Mouse (Mus musculus) myocyte (in vitro differentiated cells): ENCODE measurements at regions not wholly inside any gene's neighbourhood (a gene's known extent, or its start where the extent isn't known, plus 50 kb on each side); places are given as distances from the start of the nearest gene placed in this dataset.

Source experiments
- H3K27me3 ChIP-seq: one replicate; pipeline ENCODE4 v1.6.1; 2011; ENCODE audit not compliant: control insufficient read depth, insufficient read depth, insufficient read length
- H3K36me3 ChIP-seq: one replicate; pipeline ENCODE4 v1.6.1; 2011; ENCODE audit not compliant: control insufficient read depth, insufficient read depth
- H3K4me2 ChIP-seq: one replicate; pipeline ENCODE4 v1.6.1; 2011; ENCODE audit warnings: low read depth, control low read depth
- H3K4me3 ChIP-seq: one replicate; pipeline ENCODE4 v1.5.1; 2011; ENCODE audit warnings: mild to moderate bottlenecking, control low read depth, moderate library complexity
- H3K79me2 ChIP-seq: one replicate; pipeline ENCODE4 v1.6.1; 2011; ENCODE audit not compliant: control insufficient read depth, insufficient read depth
- H3ac ChIP-seq: one replicate; pipeline ENCODE4 v1.6.1; 2011; ENCODE audit not compliant: control insufficient read depth, insufficient read length
- CEBPB ChIP-seq: IDR thresholded peaks from 2 replicates; pipeline ENCODE4 v1.6.1; 2011; ENCODE audit warnings: mild to moderate bottlenecking, moderate library complexity; ENCODE audit not compliant: poor library complexity, insufficient read depth, severe bottlenecking
- E2F4 ChIP-seq: IDR thresholded peaks from one replicate; pipeline ENCODE4 v1.6.1; 2011; ENCODE audit warnings: mild to moderate bottlenecking, control low read depth, moderate library complexity; ENCODE audit not compliant: insufficient read depth
- MAX ChIP-seq: IDR thresholded peaks from one replicate; pipeline ENCODE4 v1.6.1; 2011; ENCODE audit warnings: low read depth, mild to moderate bottlenecking, control low read depth
- MYOD1 ChIP-seq, 3 experiments: IDR thresholded peaks; one replicate each; pipeline ENCODE4 v1.6.1; 2011; ENCODE audit warnings: control low read depth in 2 of 3, low read depth in 2 of 3, mild to moderate bottlenecking in 2 of 3, moderate library complexity in 1 of 3; ENCODE audit not compliant: insufficient read length in 2 of 3, control insufficient read depth in 1 of 3
- MYOG ChIP-seq, 3 experiments: IDR thresholded peaks; one replicate each; pipeline ENCODE4 v1.6.1; 2011; ENCODE audit warnings: control low read depth in 2 of 3, low read depth in 2 of 3, mild to moderate bottlenecking in 2 of 3; ENCODE audit not compliant: insufficient read length in 2 of 3, control insufficient read depth in 1 of 3, insufficient read depth in 1 of 3
- POLR2A ChIP-seq: IDR thresholded peaks from one replicate; pipeline ENCODE4 v1.6.1; 2011; ENCODE audit warnings: low read depth, mild to moderate bottlenecking, control low read depth, moderate library complexity; ENCODE audit not compliant: insufficient read length
- POLR2AphosphoS2 ChIP-seq: IDR thresholded peaks from one replicate; pipeline ENCODE4 v1.6.1; 2011; ENCODE audit warnings: low read depth, control low read depth; ENCODE audit not compliant: insufficient read length
- REST ChIP-seq: IDR thresholded peaks from one replicate; pipeline ENCODE4 v1.6.1; 2011; ENCODE audit warnings: mild to moderate bottlenecking, control low read depth, moderate library complexity; ENCODE audit not compliant: insufficient read depth, insufficient read length
- SRF ChIP-seq: IDR thresholded peaks from one replicate; pipeline ENCODE4 v1.6.1; 2011; ENCODE audit warnings: low read depth; ENCODE audit not compliant: control insufficient read depth, insufficient read length
- TCF12 ChIP-seq: IDR thresholded peaks from one replicate; pipeline ENCODE4 v1.6.1; 2011; ENCODE audit warnings: mild to moderate bottlenecking, control low read depth; ENCODE audit not compliant: poor library complexity, insufficient read depth, severe bottlenecking
- TCF3 ChIP-seq: IDR thresholded peaks from one replicate; pipeline ENCODE4 v1.6.1; 2011; ENCODE audit warnings: low read depth, control low read depth; ENCODE audit not compliant: insufficient read length
- USF1 ChIP-seq: IDR thresholded peaks from one replicate; pipeline ENCODE4 v1.6.1; 2011; ENCODE audit warnings: low read depth, mild to moderate bottlenecking, control low read depth, moderate library complexity

DNA sequence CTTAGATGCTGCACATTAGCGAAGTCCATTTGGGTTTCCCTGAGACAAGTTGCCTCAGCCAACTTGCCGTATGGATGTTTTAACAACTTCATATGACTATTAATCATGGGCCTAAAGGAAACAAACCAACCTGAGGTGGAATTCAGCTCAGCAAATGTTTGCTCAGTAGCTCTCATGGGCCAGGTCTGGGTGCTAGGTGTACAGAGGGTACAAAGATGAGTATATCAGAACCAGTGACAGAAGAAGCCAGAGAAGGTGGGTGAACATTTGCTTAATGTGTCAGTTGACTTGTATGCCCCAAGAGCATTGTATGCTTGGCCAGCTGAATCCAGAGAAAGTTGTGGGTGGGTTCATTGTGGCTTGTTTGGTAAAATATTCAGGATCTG, 53.8 kb upstream of the Bmp2 start:
- Histone ChIP-seq H3K4me3 (no peak overlapping the region), H3ac (no peak overlapping the region), H3K27me3 (no peaks in the 10 kb centered on the region), H3K79me2 (no peaks in the 10 kb centered on the region), H3K36me3 (no peaks in the 10 kb centered on the region), H3K4me2 (no peak overlapping the region)
- TF ChIP-seq MAX (no peak), POLR2AphosphoS2 (no peak), MYOD1 (IDR thresholded peaks at IDR 0.05; ENCODE audit: control insufficient read depth in 1 of 3, insufficient read length in 2 of 3, low read depth in 2 of 3) (no peak), REST (no peak)

DNA sequence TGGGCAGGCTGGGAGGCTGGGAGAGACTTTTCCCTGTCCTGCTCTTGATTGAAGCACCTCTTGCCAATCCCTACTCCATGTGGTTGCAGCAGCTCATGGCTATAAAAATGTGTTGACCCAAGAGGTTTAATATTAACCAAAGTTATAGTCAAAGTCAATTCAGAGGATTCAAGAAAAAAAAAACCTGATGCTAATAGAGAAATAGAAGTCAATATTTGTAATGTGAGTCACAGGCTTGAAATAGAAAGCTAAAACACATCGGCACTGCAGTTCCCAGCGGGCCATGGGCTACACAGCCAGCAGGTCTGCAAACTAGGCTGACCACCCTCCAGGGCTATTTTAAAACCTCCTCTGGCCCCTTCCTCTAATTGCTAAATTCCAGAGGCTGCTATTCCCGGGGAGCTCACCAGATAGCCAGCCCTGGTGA, 53.2 kb upstream of the Bmp2 start:
- Histone ChIP-seq H3K4me3 (no peak overlapping the region), H3K27me3 (no peaks in the 10 kb centered on the region), H3K79me2 (no peaks in the 10 kb centered on the region), H3ac (no peak overlapping the region), H3K4me2 (peak overlapping the region; percentile 47), H3K36me3 (no peaks in the 10 kb centered on the region)
- TF ChIP-seq CEBPB = no peak
- TF ChIP-seq POLR2AphosphoS2 = no peak
- no peak for TF ChIP-seq MYOD1 (IDR thresholded peaks at IDR 0.05; ENCODE audit: control insufficient read depth in 1 of 3, insufficient read length in 2 of 3, low read depth in 2 of 3)
- TF ChIP-seq TCF3 = no peak
- TF ChIP-seq TCF12 = no peak
- no peak for TF ChIP-seq USF1
- TF ChIP-seq SRF = no peak
- TF ChIP-seq POLR2A = no peak
- no peak for TF ChIP-seq REST
- no peak for TF ChIP-seq E2F4
- no peak for TF ChIP-seq MYOG (IDR thresholded peaks at IDR 0.05; ENCODE audit: control insufficient read depth in 1 of 3, insufficient read depth in 1 of 3, insufficient read length in 2 of 3, low read depth in 2 of 3)
- no peak for TF ChIP-seq MAX

GRCm38 (mm10) chr2:133499904-133500303, 52.1 kb upstream of the Bmp2 start:
- no peaks in the 10 kb centered on the region for H3K27me3 ChIP-seq
- H3ac ChIP-seq = no peak overlapping the region
- TF ChIP-seq MYOG (IDR thresholded peaks at IDR 0.05; ENCODE audit: control insufficient read depth in 1 of 3, insufficient read depth in 1 of 3, insufficient read length in 2 of 3, low read depth in 2 of 3) (no peak), MYOD1 (IDR thresholded peaks at IDR 0.05; ENCODE audit: control insufficient read depth in 1 of 3, insufficient read length in 2 of 3, low read depth in 2 of 3) (no peak), TCF12 (no peak), CEBPB (no peak)
- no peaks in the 10 kb centered on the region for H3K79me2 ChIP-seq
- H3K4me2 ChIP-seq = no peak overlapping the region
- H3K4me3 ChIP-seq = no peak overlapping the region
- H3K36me3 ChIP-seq = no peaks in the 10 kb centered on the region
